Mouse (Mus musculus) G1E-ER4 (cell line): ENCODE measurements around the gene Ostf1. TPM values are rescaled to one million over a fixed set of nuclear protein-coding genes. Genes with fewer than 3 reads are reported as not detected.

Source experiments
- GATA1 ChIP-seq: IDR thresholded peaks from one replicate; pipeline ENCODE4 v1.8.0; 2012; ENCODE audit warnings: low read length, inconsistent platforms
- polyA plus RNA-seq: library from polyadenylated mRNA; stranded (reverse); fragments of >175 nt; gene quantifications from 2 replicates; pipeline ENCODE4 v1.2.3, GENCODE M21; 2012

Gene Ostf1
- polyA plus RNA-seq, 1 experiment: 235 TPM

DNA sequence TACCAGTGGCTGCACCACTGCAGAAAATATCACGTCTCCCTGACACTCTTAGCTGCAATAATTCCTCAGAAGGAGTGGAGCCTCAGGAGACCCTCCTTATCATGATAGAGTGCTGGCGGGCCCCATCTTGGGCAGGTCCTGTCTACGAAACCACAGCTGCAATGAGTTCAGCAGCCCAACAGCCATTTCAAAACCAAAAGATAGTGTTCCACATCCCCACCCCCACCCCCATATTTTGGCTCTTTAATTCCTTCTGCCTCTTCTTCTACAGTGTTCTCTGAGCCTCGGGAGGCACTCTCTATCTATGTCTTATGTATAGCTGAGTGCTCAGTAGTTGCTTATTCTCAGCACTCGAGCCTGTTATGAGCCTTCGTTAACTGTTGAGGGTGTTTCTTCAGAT is 18.9 kb upstream of the Ostf1 start:
- TF ChIP-seq GATA1: no peak

GRCm38 (mm10) chr19:18649955-18650354 is 18.3 kb upstream of the Ostf1 start:
- peak; percentile 65 for TF ChIP-seq GATA1

GRCm38 (mm10) chr19:18648558-18648945 is 16.9 kb upstream of the Ostf1 start:
- TF ChIP-seq GATA1: no peak

- no peak for TF ChIP-seq GATA1
Measured at GRCm38 (mm10) chr19:18647775-18648557, 16.3 kb upstream of the Ostf1 start.

DNA sequence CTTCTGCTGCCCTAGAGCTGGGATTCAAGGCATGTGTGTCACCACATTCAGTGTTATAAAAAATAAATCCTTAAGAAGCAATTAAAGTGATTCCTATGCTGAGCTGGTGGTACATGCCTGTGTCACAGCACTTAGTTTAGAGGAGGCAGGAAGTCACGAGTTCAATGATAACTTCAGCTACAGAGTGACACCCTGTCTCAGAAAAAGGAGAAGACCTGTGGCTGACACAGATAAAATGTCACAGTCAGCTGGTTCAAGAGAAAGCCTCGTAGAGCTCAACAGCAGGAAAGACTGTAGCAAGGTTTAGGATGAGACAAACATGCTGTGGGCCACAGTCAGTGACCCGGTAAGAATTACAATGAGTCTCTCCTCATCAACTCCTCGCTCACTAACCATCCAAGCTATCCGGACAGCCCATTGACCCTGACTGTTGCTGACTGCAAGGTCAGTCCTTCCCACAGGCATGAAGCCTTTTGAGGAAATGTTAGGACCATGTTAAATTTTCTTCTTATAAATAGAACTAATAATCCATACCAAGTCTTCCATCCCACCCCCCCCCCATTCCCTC is 15.3 kb upstream of the Ostf1 start:
- no peak for TF ChIP-seq GATA1

DNA sequence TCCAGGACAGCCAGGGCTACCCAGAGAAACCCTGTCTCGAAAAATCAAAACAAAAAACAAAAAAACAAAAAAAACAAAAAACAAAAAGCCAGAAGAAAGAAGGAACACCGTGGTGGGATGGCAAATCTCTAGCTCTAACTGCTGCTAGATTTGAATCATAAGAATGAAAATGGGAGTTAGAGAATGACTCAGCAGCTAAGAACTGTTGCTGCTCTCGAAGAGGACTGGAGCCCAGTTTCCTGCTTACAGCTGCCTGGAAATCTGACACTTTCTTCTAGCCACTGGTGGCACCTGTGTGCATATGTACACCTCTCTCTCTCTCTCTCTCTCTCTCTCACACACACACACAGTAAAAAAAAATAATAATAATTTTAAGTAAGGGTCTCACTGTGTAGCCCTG is 14.8 kb upstream of the Ostf1 start:
- no peak for TF ChIP-seq GATA1

- TF ChIP-seq GATA1: no peak
Measured at GRCm38 (mm10) chr19:18644084-18644483, 12.5 kb upstream of the Ostf1 start.

GRCm38 (mm10) chr19:18643411-18643810 is 11.8 kb upstream of the Ostf1 start:
- TF ChIP-seq GATA1: no peak

- TF ChIP-seq GATA1: no peak
Measured at GRCm38 (mm10) chr19:18641001-18641400, 9.4 kb upstream of the Ostf1 start.

DNA sequence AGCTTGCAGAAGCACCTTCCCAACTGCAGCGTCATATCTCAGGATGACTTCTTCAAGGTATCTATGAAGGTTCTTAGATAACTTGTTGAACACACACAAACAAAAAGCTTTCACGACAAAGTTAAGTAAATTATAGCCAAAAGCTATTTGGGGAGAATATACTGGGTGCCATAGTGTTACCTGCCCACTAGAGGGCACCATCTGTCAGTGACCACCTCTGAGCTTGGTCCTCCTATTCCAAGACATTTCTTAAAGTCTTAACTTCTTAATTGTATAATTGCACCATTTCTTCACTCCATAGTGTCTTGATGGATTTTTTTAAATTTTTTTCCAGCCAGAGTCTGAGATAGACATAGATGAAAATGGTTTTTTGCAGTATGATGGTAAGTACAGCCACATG is 7.9 kb upstream of the Ostf1 start:
- TF ChIP-seq GATA1: no peak

- TF ChIP-seq GATA1: no peak
Measured at GRCm38 (mm10) chr19:18638949-18639348, 7.3 kb upstream of the Ostf1 start.

- no peak for TF ChIP-seq GATA1
Measured at GRCm38 (mm10) chr19:18637954-18638353, 6.3 kb upstream of the Ostf1 start.

DNA sequence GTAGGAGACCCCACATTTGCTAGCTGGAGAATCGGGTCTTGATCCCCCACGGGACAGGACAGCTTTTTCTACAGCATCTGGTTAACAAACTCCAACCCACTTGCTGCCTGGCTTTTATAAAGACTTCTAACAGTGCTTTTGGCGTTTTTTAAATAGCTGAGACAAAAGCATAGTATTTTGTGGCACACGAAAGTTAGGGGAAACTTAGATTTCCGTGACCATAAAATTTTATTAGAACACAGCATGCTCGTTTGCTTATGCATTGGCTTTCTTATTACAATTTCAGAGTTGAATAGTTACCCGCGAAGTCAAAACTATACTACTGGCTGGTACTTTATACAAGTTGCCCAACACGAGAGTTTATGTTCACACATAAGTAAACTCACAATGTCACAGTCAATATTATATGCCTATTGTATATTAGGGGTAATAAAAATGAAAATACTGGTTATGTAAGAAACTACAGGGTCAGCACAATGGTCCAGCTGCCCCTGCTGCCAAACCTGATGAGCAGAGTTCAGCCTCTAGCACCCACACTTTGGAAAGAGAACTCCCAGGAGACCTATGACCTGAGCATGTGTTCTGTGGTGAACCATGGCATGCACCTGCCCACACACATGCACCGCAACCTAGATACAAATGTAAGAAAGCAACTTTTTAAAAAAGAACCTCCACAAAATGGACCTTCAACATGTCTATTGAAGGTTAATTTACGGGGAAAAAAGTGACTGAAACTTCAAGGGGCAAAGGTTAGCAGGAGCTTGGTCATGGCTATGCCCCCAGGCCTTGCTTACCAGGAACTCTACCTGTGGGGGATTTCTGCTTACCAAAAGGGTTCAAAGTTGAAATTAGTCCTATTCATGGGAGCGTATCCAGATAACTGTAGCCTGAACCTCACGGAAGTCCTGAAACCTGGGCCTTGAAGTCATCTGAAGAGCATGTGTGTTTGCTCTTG is 885 bp upstream of the Ostf1 start:
- no peak for TF ChIP-seq GATA1

GRCm38 (mm10) chr19:18631161-18631643 is 421 bp downstream of the Ostf1 start:
- TF ChIP-seq GATA1: no peak

DNA sequence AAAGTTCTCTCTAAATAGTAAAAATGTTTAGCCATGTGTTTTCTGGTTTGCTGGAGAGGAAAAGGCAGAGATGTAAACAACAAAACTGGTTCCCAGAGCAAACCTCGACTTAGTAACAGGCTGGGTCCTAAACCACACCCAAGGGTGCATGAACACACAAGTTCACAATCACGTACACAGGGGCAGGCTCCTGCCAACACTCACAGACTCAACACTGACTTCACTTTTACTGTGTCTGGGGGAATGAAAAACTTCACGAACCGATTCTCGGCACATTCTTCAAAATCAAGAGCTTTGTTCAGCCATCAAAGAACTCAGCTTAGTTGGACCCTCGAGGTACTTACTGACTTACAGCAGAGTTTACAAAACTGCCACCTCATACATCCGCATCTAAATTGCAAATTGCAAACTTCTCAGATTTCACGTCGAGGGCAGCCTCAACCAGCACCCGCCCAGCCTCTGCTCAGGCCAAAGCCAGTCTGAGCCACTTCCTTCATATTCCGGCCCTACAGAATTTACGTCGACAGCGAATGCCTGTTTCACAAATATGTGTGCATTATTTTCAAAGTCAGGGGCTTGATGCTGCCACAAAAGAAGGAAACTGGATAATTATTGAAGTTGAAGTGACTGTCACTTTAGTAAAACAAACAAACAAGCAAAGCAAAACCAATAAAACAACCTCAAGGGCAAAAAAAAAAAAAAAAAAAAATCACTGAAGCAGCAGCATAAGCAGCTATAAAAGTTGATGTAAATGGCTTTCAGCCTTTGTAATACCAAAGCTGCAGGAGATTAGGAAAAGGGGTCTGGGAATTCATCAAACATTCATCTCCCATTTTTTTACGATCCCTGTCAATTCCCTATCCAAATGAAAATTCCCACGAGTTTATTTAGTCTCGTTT is 1.2 kb downstream of the Ostf1 start:
- TF ChIP-seq GATA1: no peak

DNA sequence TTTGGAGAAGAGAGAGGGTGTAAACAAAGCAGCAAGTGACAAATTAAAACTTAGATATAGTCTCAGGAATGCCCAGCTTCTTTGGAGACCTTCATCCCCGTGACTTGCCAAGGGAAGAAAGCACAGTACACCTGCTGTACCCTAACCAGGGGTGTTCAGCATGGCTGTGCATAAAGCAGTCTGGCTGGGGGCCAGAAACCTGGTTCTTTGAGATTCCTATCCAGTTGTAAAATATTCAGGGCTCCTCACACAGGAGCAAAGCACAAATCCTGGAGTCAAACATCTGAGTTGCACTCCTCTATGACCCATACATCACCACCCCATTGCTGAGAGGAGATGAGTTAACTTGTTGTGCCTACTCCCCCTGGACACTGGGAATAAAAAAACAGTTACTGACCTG is 2.0 kb downstream of the Ostf1 start:
- no peak for TF ChIP-seq GATA1
